Mouse (Mus musculus) liver, embryonic 14.5 days (tissue): ENCODE measurements at regions not wholly inside any gene's neighbourhood (a gene's known extent, or its start where the extent isn't known, plus 50 kb on each side); places are given as distances from the start of the nearest gene placed in this dataset.

Experiments used
- CTCF ChIP-seq: IDR thresholded peaks from 2 replicates; pipeline ENCODE4 v1.5.1; 2016; ENCODE audit warnings: antibody characterized with exemption, low read depth, control low read depth
- EP300 ChIP-seq: IDR thresholded peaks from 2 replicates; pipeline ENCODE4 v1.6.1; 2016; ENCODE audit warnings: antibody characterized with exemption, low read depth

GRCm38 (mm10) chr6:117000951-117001725 lies 167.2 kb upstream of the Cxcl12 start:
- TF ChIP-seq CTCF (no peak), EP300 (no peak)
